Mouse (Mus musculus) kidney, adult 2 months (tissue): ENCODE results near the gene Selenos.

Source experiments
- CTCF ChIP-seq: fragments of 200-500 bp; conservative IDR thresholded peaks from 2 replicates; pipeline ENCODE4 v1.5.1; 2011; ENCODE audit warnings: low read depth, mild to moderate bottlenecking, control low read depth, low read length, moderate library complexity, mixed read lengths; ENCODE audit not compliant: insufficient read depth, insufficient read length
- POLR2A ChIP-seq: fragments of 200-500 bp; IDR thresholded peaks from one replicate; pipeline ENCODE4 v1.6.1; 2011; ENCODE audit warnings: low read depth, low read length, control low read depth

GRCm38 (mm10) chr7:66036809-66037208 is 42.6 kb upstream of the Selenos start:
- TF ChIP-seq POLR2A: no peak
- no peak for TF ChIP-seq CTCF
